Mouse (Mus musculus): ENCODE measurements around the gene Rpl39.
"Not testable (repeated sequence)": the region's sequence is repeated elsewhere in the genome, so short reads cannot be mapped to it uniquely, and the experiment has no call there.

The Rpl39 gene

GRCm38 (mm10) chrX:37084927-37085660 lies at the start of gene Rpl39:
Rpl39 (minus strand) TSS chrX:37085402.
- DNase-seq (ENCODE audit: low read depth): peak; percentile 74

DNA sequence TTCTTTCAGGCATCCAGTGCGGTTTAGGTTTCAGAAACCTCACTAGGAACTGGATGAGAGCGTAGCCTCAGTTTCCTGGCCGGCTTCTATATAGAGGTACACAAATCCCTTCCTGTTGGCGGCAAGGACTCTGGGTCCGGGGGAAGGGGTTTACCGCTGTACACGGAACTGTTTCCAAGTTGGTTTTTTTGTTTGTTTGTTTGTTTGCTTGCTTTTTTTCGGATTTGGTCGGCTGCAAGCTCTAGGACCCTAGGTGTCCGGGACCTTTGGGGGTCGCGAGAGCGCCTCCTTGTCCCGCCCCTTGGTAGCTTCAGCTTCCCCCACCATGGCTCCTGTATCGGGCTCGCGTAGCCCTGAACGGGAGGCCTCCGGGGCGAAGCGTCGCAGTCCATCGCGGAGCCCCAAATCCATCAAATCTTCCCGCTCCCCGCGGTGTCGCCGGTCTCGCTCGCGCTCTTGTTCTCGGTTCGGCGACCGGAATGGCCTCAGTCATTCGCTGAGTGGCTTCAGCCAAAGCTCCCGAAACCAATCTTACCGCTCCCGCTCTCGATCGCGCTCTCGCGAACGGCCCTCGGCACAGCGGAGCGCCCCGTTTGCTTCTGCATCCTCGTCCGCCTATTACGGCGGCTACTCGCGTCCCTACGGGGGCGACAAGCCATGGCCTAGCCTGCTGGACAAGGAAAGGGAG lies 41.6 kb upstream of the Rpl39 start, which contains the start of gene Nkap:
Nkap (plus strand) TSS at position 125 of the 688 bp plus-strand sequence.
- peak; percentile 78 for DNase-seq (ENCODE audit: low read depth)

DNA sequence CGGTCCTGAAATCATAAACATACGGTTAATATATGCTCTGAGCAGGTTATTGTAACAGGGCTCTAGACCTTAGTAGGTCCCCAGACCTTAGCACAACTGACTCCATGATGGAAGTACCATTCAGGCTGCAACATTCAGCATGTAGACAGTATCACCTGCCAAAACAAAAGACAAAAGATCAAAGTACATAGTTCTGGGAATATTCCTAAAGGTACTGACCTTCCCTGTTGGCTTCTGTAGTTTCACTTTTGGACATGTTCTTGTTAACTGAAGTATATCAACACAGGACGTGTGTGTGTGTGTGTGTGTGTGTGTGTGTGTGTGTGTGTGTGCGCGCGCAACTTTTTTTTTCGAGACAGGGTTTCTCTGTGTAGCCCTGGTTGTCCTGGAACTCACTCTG lies 40.3 kb upstream of the Rpl39 start:
- no peak for DNase-seq (ENCODE audit: low read depth)

DNA sequence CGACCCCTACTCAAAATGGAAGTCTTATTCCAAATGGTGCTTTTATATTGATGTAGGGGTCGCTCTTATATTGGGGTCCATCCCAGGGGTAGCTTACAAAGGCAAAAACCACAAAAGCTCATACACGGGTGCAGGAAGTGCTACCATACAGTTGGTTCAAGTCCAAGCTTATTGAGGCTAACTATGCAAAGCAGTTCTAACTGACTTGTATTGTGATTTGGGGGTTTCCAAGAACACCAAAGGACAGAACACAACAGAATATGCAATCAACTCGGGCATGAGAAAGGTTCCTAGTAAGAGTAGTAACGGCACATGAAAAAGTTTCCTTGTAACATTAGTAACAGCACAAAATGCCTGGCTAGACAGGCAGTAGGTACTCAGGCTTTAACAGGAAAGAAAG lies 35.0 kb upstream of the Rpl39 start:
- no peak for DNase-seq (ENCODE audit: low read depth)

DNA sequence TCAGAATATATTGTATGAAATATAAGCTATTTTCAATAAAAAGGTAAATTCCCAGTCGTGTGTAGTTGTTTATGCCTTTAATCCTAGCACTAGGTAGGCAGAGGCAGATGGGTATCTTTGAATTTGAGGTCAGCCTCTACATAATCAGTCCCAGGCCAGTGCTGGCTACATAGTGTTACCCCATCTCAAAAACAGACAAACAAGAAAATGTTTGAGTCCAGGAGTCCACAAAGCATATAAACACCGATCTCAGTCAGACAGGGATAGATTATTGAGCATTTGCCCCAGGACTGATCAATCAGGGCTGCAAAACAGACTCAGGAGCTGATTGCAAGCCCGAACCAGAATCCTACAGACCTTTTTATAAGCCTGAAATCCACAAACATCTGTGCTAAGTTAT lies 34.4 kb upstream of the Rpl39 start:
- no peak for DNase-seq (ENCODE audit: low read depth)

- DNase-seq (ENCODE audit: low read depth): no peak
Measured at GRCm38 (mm10) chrX:37117085-37117484, 31.9 kb upstream of the Rpl39 start.

DNA sequence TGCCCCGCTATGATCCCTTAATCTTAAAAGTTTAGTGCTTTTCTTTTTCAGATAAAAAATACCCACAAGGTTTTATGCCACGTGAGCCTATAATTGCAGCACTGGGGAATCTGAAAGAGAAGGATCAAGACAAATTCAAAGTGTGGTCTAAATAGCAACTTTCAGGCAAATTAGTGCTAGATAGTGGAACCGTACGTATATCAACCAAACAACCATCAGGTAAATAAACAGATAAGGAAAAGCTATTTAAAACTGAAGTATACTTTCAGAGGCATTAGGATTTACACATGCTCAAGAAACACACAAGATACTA lies 25.6 kb upstream of the Rpl39 start:
- DNase-seq (ENCODE audit: low read depth): no peak

DNA sequence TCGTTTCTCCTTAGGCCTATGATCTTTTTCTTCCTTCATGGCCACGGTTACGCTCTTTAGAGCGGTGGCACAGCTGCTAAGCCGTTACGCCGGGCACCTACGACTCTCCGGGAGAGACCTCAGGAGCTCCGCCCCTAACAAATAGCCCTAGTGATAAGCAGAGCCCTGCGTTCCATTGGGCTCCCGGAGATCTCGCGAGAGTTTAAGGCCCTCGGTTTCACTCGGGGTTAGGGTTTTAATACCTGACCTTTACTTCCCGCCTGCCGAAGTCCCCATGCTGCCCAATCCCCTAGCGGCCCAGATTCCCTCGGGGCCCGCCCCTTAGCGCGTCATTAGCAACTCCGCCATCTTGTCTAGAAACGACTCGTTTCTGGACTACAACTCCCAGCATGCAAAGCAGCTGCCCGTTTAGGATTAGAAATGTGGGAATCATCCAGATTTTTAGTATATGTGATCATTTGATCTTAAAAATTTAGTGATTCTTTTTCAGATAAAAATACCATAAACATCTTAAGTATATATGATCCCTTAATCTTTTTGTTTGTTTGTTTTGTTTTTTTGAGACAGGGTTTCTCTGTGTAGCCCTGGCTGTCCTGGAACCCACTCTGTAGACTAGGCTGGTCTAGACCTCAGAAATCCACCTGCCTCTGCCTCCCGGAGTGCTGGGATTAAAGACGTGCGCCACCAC lies 25.1 kb upstream of the Rpl39 start, which contains the start of gene Upf3b:
Upf3b (minus strand) TSS at position 130 of the 688 bp plus-strand sequence.
- peak; percentile 91 for DNase-seq (ENCODE audit: low read depth)

- DNase-seq (ENCODE audit: low read depth): no peak
Measured at GRCm38 (mm10) chrX:37109526-37110192, 24.5 kb upstream of the Rpl39 start.

- DNase-seq (ENCODE audit: low read depth): no peak
Measured at GRCm38 (mm10) chrX:37103826-37104225, 18.6 kb upstream of the Rpl39 start.

DNA sequence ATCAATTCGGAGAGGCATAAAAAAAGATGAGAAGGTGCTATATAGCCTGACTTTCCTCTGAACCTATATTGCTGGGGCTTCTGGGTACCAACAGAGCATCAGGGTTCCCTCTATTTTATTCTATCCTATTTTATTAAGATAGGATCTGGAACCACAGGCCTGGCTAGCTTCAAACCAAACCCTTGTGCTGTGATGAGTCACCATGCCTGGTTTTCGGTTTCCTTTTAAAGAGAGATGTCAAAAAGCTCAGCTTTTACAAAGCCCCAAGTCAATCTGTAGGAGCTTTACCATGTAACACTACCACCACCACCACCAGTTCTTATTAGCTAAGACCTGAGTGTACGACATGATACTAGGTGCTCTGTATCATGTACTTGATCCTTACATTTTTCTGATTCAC lies 13.5 kb upstream of the Rpl39 start:
- no peak for DNase-seq (ENCODE audit: low read depth)

- DNase-seq (ENCODE audit: low read depth): no peak
Measured at GRCm38 (mm10) chrX:37095106-37095768, 10.0 kb upstream of the Rpl39 start.

- DNase-seq (ENCODE audit: low read depth): no peak
Measured at GRCm38 (mm10) chrX:37091457-37091856, 6.3 kb upstream of the Rpl39 start.

- DNase-seq (ENCODE audit: low read depth): no peak
Measured at GRCm38 (mm10) chrX:37088778-37089177, 3.6 kb upstream of the Rpl39 start.

DNA sequence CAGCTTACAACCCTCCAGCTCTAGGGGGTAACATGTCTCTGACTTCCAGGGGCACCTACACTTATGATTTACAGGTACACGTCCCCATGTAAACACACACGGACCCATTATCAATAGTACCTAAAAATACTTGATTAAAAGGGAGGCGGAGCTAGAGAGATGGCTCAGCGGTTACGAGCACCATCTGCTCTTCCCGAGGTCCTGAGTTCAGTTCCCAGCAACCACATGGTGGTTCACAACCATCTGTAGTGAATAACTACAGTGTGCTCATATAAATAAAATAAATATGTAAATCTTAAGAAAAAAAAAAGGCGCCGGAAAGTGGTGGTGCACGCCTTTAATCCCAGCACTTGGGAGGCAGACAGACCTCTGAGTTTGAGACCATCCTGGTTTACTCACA lies 463 bp upstream of the Rpl39 start:
- no peak for DNase-seq (ENCODE audit: low read depth)

- no peak for DNase-seq (ENCODE audit: low read depth)
Measured at GRCm38 (mm10) chrX:37084318-37084926, 780 bp downstream of the Rpl39 start.

DNA sequence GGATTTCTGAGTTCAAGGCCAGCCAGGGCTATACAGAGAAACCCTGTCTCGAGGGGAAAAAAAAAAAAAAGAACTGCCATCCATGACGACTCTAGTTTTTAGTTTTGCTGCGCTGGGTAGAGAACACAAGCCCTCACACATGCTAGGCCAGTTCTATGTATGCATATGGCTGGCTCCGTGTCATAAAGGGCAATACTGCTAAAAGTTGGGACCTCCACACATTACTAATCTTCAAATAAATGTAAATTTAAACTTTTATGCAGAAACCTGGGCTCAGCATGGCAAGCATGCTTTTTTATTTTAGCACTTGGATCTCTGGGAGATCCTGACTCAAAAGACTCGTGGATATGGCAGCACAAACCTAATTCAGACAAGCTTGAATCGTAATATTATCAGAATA lies 4.0 kb downstream of the Rpl39 start:
- no peak for DNase-seq (ENCODE audit: low read depth)

DNA sequence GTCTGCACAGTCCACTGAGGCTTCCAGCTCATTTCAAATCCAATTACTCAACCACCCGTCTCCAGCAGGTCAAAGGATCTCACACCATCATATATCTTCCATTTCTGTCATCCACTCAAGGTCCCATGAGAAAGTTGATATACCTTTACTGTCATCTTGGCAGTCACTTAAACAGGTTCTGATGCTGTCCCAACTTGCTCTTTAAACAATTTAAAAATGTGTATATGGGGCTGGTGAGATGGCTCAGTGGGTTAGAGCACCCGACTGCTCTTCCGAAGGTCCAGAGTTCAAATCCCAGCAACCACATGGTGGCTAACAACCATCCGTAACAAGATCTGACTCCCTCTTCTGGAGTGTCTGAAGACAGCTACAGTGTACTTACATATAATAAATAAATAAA lies 4.9 kb downstream of the Rpl39 start:
- not testable (repeated sequence) for DNase-seq (ENCODE audit: low read depth)

GRCm38 (mm10) chrX:37076651-37077050 lies 8.6 kb downstream of the Rpl39 start:
- DNase-seq (ENCODE audit: low read depth): no peak

- no peak for DNase-seq (ENCODE audit: low read depth)
Measured at GRCm38 (mm10) chrX:37074262-37074892, 10.8 kb downstream of the Rpl39 start.

- DNase-seq (ENCODE audit: low read depth): no peak
Measured at GRCm38 (mm10) chrX:37068766-37069165, 16.4 kb downstream of the Rpl39 start.

Measured in c-Kit-positive CD71-positive TER-119-negative erythroid progenitor cells, embryonic 14.5 days (primary cell).